Mouse (Mus musculus) brain, adult 10 weeks (tissue): ENCODE data around the gene Pm20d1. TPM values are rescaled to one million over a fixed set of nuclear protein-coding genes. Genes with fewer than 3 reads are reported as not detected.

Source experiments
- polyA plus RNA-seq: library from polyadenylated mRNA; stranded (reverse); fragments of 350-450 nt; fragmentation: Illumina TruSeq; extraction: RNeasy Lipid Tissue Mini Kit (QIAGEN cat#74804); gene quantifications from one replicate; pipeline ENCODE4 v1.2.3, GENCODE M21; 2015; ENCODE audit warnings: low read depth, low replicate concordance

Gene Pm20d1
- 1.4 TPM for polyA plus RNA-seq

DNA sequence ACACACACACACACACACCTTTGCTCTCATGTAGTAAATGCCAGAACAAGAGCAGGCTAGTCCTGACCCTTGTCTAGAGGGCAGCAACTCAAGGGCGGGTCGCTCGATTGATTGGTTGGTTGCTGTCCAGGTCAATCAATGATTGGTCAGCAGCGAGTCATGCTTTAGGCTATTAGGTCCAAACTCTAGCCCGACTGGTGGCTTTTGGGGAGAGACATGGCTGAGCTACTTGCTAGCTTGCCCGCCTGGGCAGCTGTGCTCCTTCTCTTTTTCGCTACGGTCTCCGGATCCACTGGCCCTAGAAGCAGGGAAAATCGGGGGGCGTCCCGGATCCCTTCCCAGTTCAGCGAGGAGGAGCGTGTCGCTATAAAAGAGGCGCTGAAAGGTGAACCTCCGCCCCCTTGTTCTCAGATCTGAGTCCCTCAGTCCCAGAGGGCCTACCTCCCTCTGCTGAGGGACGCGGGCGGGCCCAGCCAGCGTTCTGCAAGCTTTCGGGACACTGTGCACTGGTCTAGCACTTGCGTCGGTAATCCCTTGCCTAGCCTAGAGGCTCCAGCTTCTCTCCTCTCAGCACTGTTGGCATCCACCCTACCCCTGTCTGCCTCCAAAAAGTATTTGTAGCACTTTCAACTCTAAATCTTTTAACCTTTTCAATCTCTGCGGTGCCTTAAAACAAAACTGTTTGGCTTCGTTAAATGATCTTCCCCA, at the start of gene Pm20d1:
Pm20d1 (plus strand) TSS at position 180 of the 708 bp plus-strand sequence.

DNA sequence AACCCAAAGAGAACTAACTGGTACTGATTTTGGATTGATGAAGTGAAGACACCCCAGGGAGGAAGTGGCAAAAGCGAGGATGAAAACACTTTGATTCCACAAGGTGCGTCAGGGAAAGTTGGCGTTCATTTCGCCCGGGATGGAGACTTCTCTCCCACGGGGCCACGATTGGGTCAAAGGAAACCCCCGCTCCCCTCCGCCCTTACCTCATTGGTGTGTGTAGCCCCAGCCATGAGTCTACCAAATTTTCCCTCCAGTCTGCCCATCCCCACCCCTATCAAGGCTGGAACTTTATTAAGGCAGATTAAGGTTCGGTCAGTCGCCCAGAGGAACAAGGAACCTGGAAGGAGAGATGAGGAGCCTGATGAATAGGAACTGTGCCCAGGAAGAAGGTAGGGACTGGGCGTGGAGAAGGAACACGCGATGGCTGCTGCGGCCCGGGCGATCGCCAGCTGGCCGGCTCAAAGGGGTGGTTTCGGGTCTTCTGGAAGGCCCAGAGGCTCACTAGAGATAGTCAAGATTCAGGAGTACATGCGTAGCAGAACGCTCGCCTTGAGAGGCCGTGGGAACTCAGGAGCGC, 30.1 kb downstream of the Pm20d1 start, which contains the start of gene Slc41a1:
Slc41a1 (plus strand) TSS at position 287 of the 580 bp plus-strand sequence.

DNA sequence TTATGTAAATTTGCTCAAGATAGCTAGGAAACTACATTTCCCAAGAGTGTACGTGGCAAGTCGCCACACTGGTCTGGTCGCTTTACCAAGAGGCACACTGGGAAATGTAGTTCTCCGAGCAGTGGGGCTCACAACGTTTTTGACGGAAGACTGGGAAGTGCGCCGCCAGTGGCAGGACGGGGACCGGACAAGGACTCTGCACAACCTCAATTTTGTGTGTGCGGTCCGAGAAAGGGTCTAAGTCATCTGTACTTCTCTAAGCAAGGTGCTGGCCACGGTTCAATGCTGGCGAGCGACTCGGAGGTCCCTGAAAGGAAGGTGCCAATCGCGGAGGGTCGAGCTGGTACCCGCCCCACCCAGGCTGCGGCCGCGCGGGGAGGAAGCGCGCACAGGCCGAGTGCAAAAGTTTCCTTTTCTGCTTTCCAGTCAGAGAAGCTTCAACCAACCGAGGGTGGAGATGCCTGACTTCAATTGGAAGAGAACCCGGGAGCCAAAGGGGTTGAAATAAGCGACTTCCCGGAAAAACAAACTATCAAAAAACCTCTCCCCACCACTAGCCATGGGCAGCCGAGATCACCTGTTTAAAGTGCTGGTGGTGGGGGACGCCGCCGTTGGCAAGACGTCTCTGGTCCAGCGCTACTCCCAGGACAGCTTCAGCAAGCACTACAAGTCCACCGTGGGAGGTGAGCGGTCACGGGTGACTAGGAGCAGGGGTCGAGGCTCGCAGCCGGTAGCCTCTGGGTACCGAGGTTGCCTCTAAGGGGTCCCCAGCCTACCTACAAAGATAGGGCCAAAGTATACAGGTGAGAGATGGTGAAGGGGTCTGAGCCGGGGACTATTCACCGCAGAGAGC, 70.1 kb downstream of the Pm20d1 start, which contains the start of gene Rab29:
Rab29 (plus strand) TSS at position 132 of the 853 bp plus-strand sequence.

Other genes with a start within 250 kb of the Pm20d1 start
- not detected for gene Avpr1b, start 198.1 kb upstream of the Pm20d1 start, polyA plus RNA-seq
- not detected for gene Ctse, start 159.1 kb upstream of the Pm20d1 start, polyA plus RNA-seq
- gene Rab7b, start 108.7 kb upstream of the Pm20d1 start, polyA plus RNA-seq: 3.3 TPM
- gene Slc26a9, start 53.4 kb upstream of the Pm20d1 start, polyA plus RNA-seq: not detected
- 32.5 TPM for gene Slc41a1, start 30.1 kb downstream of the Pm20d1 start, polyA plus RNA-seq
- gene Rab29, start 69.8 kb downstream of the Pm20d1 start, polyA plus RNA-seq: 9.3 TPM
- 54.7 TPM for gene Nucks1, start 113.2 kb downstream of the Pm20d1 start, polyA plus RNA-seq
- gene Slc45a3, start 165.6 kb downstream of the Pm20d1 start, polyA plus RNA-seq: 1.7 TPM
- gene Elk4, start 210.2 kb downstream of the Pm20d1 start, polyA plus RNA-seq: 12.0 TPM